8 mouse cellular contexts compared by ENCODE assay signal in genomic region chr12:79296126-79296816, GRCm38 (mm10). TPM values are rescaled to one million over a fixed set of nuclear protein-coding genes. Genes with fewer than 3 reads are reported as not detected.
DNase-seq lines count a peak whose midpoint lies in the region; ATAC-seq and TF ChIP-seq lines count a peak whose summit lies in the region.

Gene Zfyve26 (minus strand): TSS chr12:79296304.

- no peaks in the 10 kb centered on the region for H3K9me3 ChIP-seq in ES-Bruce4 (replicated peaks; ENCODE audit: control insufficient read depth, insufficient read depth, low read length, poor library complexity, severe bottlenecking)
- H3K9me3 ChIP-seq in forebrain, embryonic 13.5 days (replicated peaks), result no peaks in the 10 kb centered on the region
- no peaks in the 10 kb centered on the region for H3K9me3 ChIP-seq in liver, postnatal 0 days (ENCODE audit: low read length)
- H3K9me3 ChIP-seq in neural tube, embryonic 14.5 days (ENCODE audit: control insufficient read depth, low read length), result no peaks in the 10 kb centered on the region

- no peaks in the 10 kb centered on the region for H3K27me3 ChIP-seq in ES-Bruce4 (ENCODE audit: control insufficient read depth, insufficient read depth, low read length, poor library complexity, severe bottlenecking)
- no peaks in the 10 kb centered on the region for H3K27me3 ChIP-seq in forebrain, embryonic 13.5 days
- H3K27me3 ChIP-seq in liver, postnatal 0 days (ENCODE audit: insufficient read depth, low read length), result no peaks in the 10 kb centered on the region
- no peaks in the 10 kb centered on the region for H3K27me3 ChIP-seq in neural tube, embryonic 14.5 days (ENCODE audit: control insufficient read depth, insufficient read depth, low read length)

- peak within 1 kb of the TSS; percentile 74 for H3K9ac ChIP-seq in ES-Bruce4 (ENCODE audit: low read depth, poor library complexity, severe bottlenecking)
- peak within 1 kb of the TSS; percentile 80 for H3K9ac ChIP-seq in forebrain, embryonic 13.5 days
- H3K9ac ChIP-seq in liver, postnatal 0 days (replicated peaks), result peak within 1 kb of the TSS; percentile 80
- peak within 1 kb of the TSS; percentile 57 for H3K9ac ChIP-seq in neural tube, embryonic 14.5 days (replicated peaks; ENCODE audit: low read depth, low read length)

- no peak for TF ChIP-seq POLR2A in ES-Bruce4 (IDR thresholded peaks at IDR 0.05; ENCODE audit: insufficient read depth, low read length)

- H3K4me3 ChIP-seq in ES-Bruce4 (ENCODE audit: low read depth, low read length), result peak within 1 kb of the TSS; percentile 89
- H3K4me3 ChIP-seq in forebrain, embryonic 13.5 days, result peak within 1 kb of the TSS; percentile 71
- peak within 1 kb of the TSS; percentile 77 for H3K4me3 ChIP-seq in liver, postnatal 0 days (ENCODE audit: low read depth, low read length)
- peak within 1 kb of the TSS; percentile 69 for H3K4me3 ChIP-seq in neural tube, embryonic 14.5 days (ENCODE audit: low read depth, low read length)

- H3K4me2 ChIP-seq in forebrain, embryonic 13.5 days, result peak within 1 kb of the TSS; percentile 84
- peak within 1 kb of the TSS; percentile 97 for H3K4me2 ChIP-seq in liver, postnatal 0 days (ENCODE audit: low read depth, low read length)
- peak within 1 kb of the TSS; percentile 82 for H3K4me2 ChIP-seq in neural tube, embryonic 14.5 days (ENCODE audit: low read depth, low read length)

- H3K36me3 ChIP-seq in ES-Bruce4 (ENCODE audit: control insufficient read depth, insufficient read depth, low read length, poor library complexity, severe bottlenecking), result peaks cover 3% of the 10 kb centered on the region
- H3K36me3 ChIP-seq in forebrain, embryonic 13.5 days (ENCODE audit: poor library complexity, severe bottlenecking), result peaks cover 5% of the 10 kb centered on the region
- H3K36me3 ChIP-seq in liver, postnatal 0 days (replicated peaks; ENCODE audit: insufficient read depth, low read length), result 0 out of 2 replicates have a peak, but pooled peaks cover 4% of the 10 kb centered on the region
- no peaks in the 10 kb centered on the region for H3K36me3 ChIP-seq in neural tube, embryonic 14.5 days (ENCODE audit: control insufficient read depth, insufficient read depth, low read length)

- peak; percentile 31 for TF ChIP-seq CTCF in ES-Bruce4 (IDR thresholded peaks at IDR 0.05; ENCODE audit: low read depth, low read length)
- TF ChIP-seq CTCF in liver, postnatal 0 days (IDR thresholded peaks at IDR 0.05; ENCODE audit: low read depth), result peak; percentile 54

- no peak for TF ChIP-seq EP300 in ES-Bruce4 (IDR thresholded peaks at IDR 0.05; ENCODE audit: insufficient read depth, low read depth, low read length)
- 0 out of 2 replicates have a peak, but pooled peaks have one; percentile 35 for TF ChIP-seq EP300 in liver, postnatal 0 days (IDR thresholded peaks at IDR 0.05; ENCODE audit: low read depth)

- under 1% methylated on average over 29 of the region's 29 CpGs for WGBS in forebrain, embryonic 13.5 days
- WGBS in large intestine, adult 2 months, result under 1% methylated on average over 29 of the region's 29 CpGs
- WGBS in liver, postnatal 0 days (ENCODE audit: insufficient replicate concordance), result 0% methylated on average over 29 of the region's 29 CpGs
- under 1% methylated on average over 29 of the region's 29 CpGs for WGBS in neural tube, embryonic 14.5 days

- no peaks in the 10 kb centered on the region for H3K4me1 ChIP-seq in ES-Bruce4 (ENCODE audit: control insufficient read depth, insufficient read depth, low read length)
- H3K4me1 ChIP-seq in forebrain, embryonic 13.5 days, result peaks cover 19% of the 10 kb centered on the region
- H3K4me1 ChIP-seq in liver, postnatal 0 days (ENCODE audit: insufficient read depth), result peaks cover 17% of the 10 kb centered on the region
- H3K4me1 ChIP-seq in neural tube, embryonic 14.5 days (ENCODE audit: control insufficient read depth, insufficient read depth, low read length), result peaks cover 5% of the 10 kb centered on the region

- DNase-seq in heart, postnatal 10 days, result peak; percentile 95 to 96
- DNase-seq in large intestine, adult 2 months (ENCODE audit: low read depth, low spot score), result peak; percentile 94
- peak; percentile 93 for DNase-seq in liver, postnatal 0 days
- peak; percentile 87 for DNase-seq in testis, postnatal 10 days (ENCODE audit: low spot score)

- peak within 1 kb of the TSS; percentile 59 for H3K27ac ChIP-seq in ES-Bruce4 (ENCODE audit: insufficient read depth, low read length)
- peak within 1 kb of the TSS; percentile 63 for H3K27ac ChIP-seq in forebrain, embryonic 13.5 days
- peak within 1 kb of the TSS; percentile 80 for H3K27ac ChIP-seq in liver, postnatal 0 days (ENCODE audit: low read depth)
- peak within 1 kb of the TSS; percentile 55; the same call in 1 of the 2 replicates for H3K27ac ChIP-seq in neural tube, embryonic 14.5 days (ENCODE audit: low read depth, low read length)

- intact Hi-C loops in heart, postnatal 10 days (cut with DNase I), result no loop called here

- peak; percentile 97 for ATAC-seq in cerebellum, adult (ENCODE audit: insufficient number of reproducible peaks, low FRiP score, low TSS enrichment)
- ATAC-seq in forebrain, embryonic 13.5 days, result peak; percentile 98
- ATAC-seq in liver, postnatal 0 days, result peak; percentile 90
- peak; percentile 97 for ATAC-seq in neural tube, embryonic 14.5 days (ENCODE audit: low read depth)

RNA-seq across cellular contexts. Expression of gene Zfyve26, which starts in this region (rescaled TPM):
- 32.2 and 33.6 TPM in 2 replicates for polyA plus RNA-seq in ES-Bruce4 (2011; ENCODE audit: insufficient read depth, insufficient read length, low read depth, missing spikeins)
- 12.8 and 13.4 TPM in 2 replicates for polyA plus RNA-seq in forebrain, embryonic 13.5 days (2015; fragmentation: Nextera tagmentation; extraction: Ambion mirVana)
- total RNA-seq in heart, postnatal 10 days (2021), result 10 to 100 TPM; 14.9 to 15.8 TPM
- 12.5 and 21.0 TPM in 2 replicates for polyA plus RNA-seq in large intestine, adult 2 months (2012; rRNA removed)
- polyA plus RNA-seq in liver, postnatal 0 days (2015; fragmentation: Nextera tagmentation; extraction: Ambion mirVana), result 4.2 and 4.8 TPM in 2 replicates
- 11.6 and 14.1 TPM in 2 replicates for polyA plus RNA-seq in neural tube, embryonic 14.5 days (2014; fragmentation: Nextera tagmentation; extraction: Ambion mirVana)

Comparison
In these comparisons a context has a peak if more than half of its experiments do, and no peak if none do; other contexts are left out.
1. Peak in every context shown above with its lines: DNase-seq, ATAC-seq, H3K4me3 ChIP-seq and H3K27ac ChIP-seq.